Mouse (Mus musculus) CH12.LX (cell line): ENCODE results near the gene Cebpb.

Experiments
- CHD2 ChIP-seq: IDR thresholded peaks from 2 replicates; pipeline ENCODE4 v1.6.1; 2011; ENCODE audit warnings: low read length, improper control_type of control experiment
- CTCF ChIP-seq, 2 experiments: IDR thresholded peaks in 1 of 2; conservative IDR thresholded peaks in 1 of 2; 2 replicates each; pipeline ENCODE4 v1.5.1; 2011 to 2012; ENCODE audit warnings: low read depth in 2 of 2, low read length in 2 of 2, improper control_type of control experiment in 1 of 2, inconsistent platforms in 1 of 2, mild to moderate bottlenecking in 1 of 2, moderate library complexity in 1 of 2
- MAX ChIP-seq: IDR thresholded peaks from 2 replicates; pipeline ENCODE4 v1.6.1; 2011; ENCODE audit warnings: low read length, improper control_type of control experiment
- MEF2A ChIP-seq: IDR thresholded peaks from 2 replicates; pipeline ENCODE4 v1.6.1; 2014; ENCODE audit warnings: low read depth, mild to moderate bottlenecking, inconsistent platforms, low read length, improper control_type of control experiment, borderline replicate concordance
- PAX5 ChIP-seq: IDR thresholded peaks from 2 replicates; pipeline ENCODE4 v1.6.1; 2012; ENCODE audit warnings: low read length, inconsistent platforms, mixed read lengths
- POLR2A ChIP-seq: IDR thresholded peaks from 2 replicates; pipeline ENCODE4 v1.6.1; 2011; ENCODE audit warnings: low read depth, mild to moderate bottlenecking, improper control_type of control experiment, low read length
- USF1 ChIP-seq: IDR thresholded peaks from 2 replicates; pipeline ENCODE4 v1.6.1; 2014; ENCODE audit warnings: low read depth, mild to moderate bottlenecking, inconsistent platforms, low read length, improper control_type of control experiment

DNA sequence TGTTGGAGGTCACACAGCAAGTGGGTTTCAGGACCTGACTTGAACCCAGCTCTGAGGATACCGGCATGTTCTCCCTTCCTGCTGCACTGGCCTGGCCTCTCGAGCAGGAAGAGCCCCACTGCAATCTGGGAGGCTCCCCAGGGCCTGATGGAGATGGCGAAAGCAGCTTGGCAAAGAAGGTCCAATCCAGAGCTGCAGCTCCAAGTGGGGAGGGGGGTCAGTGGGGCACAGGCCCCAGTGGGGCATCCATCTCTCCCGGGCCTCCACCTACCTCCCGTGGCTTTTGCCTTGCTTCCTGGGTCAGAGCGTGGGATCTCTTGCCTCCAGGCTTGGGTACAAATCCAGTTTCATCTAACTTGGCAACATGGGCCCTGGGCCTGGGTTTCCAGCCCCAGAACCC is 13.4 kb downstream of the Cebpb start:
- TF ChIP-seq MAX (no peak), CHD2 (no peak), USF1 (no peak), POLR2A (no peak), CTCF (conservative IDR thresholded peaks at IDR 0.05 in 1 of 2, IDR thresholded peaks at IDR 0.05 in 1 of 2; ENCODE audit: low read depth in 2 of 2, low read length in 2 of 2) (no peak), MEF2A (no peak), PAX5 (no peak)
